Mouse (Mus musculus) liver, embryonic 11.5 days (tissue): ENCODE results near the gene Rnf31. TPM values are rescaled to one million over a fixed set of nuclear protein-coding genes. Genes with fewer than 3 reads are reported as not detected.

Source experiments
- ATAC-seq: fragments of 200-750 bp; cut with Nextera tagmentation; replicated peaks from 2 replicates; pipeline ENCODE4 v1.8.0; 2017; ENCODE audit warnings: moderate number of reproducible peaks, mild to moderate bottlenecking, moderate TSS enrichment, moderate library complexity; ENCODE audit not compliant: low FRiP score
- DNase-seq: peaks from one replicate; pipeline ENCODE4 v3.0.0-alpha.2; 2017; ENCODE audit warnings: low spot score
- H3K27ac ChIP-seq: fragments of 300-500 bp; sonication (generic); 2 replicates; pipeline ENCODE4 v1.5.1; 2014; ENCODE audit warnings: mild to moderate bottlenecking, low read depth, low read length, control low read depth
- H3K27me3 ChIP-seq: fragments of 300-500 bp; sonication (generic); replicated peaks from 2 replicates; pipeline ENCODE4 v1.6.1; 2014; ENCODE audit warnings: low read length, mixed read lengths; ENCODE audit not compliant: control insufficient read depth, insufficient read depth
- H3K36me3 ChIP-seq: fragments of 300-500 bp; sonication (generic); 2 replicates; pipeline ENCODE4 v1.6.1; 2014; ENCODE audit warnings: mild to moderate bottlenecking, low read length, moderate library complexity, mixed read lengths; ENCODE audit not compliant: control insufficient read depth, insufficient read depth
- H3K4me1 ChIP-seq: fragments of 300-500 bp; sonication (generic); replicated peaks from 2 replicates; pipeline ENCODE4 v1.6.1; 2014; ENCODE audit warnings: low read length, mixed read lengths; ENCODE audit not compliant: control insufficient read depth, insufficient read depth
- H3K4me2 ChIP-seq: fragments of 300-500 bp; sonication (generic); 2 replicates; pipeline ENCODE4 v1.6.1; 2014; ENCODE audit warnings: mild to moderate bottlenecking, control low read depth, moderate library complexity
- H3K4me3 ChIP-seq: fragments of 300-500 bp; sonication (generic); 2 replicates; pipeline ENCODE4 v1.5.1; 2014; ENCODE audit warnings: low read depth, low read length, control low read depth
- H3K9ac ChIP-seq: fragments of 300-500 bp; sonication (generic); 2 replicates; pipeline ENCODE4 v1.6.1; 2014; ENCODE audit warnings: low read depth, low read length, control low read depth
- H3K9me3 ChIP-seq: fragments of 300-500 bp; sonication (generic); 2 replicates; pipeline ENCODE4 v1.6.1; 2016; ENCODE audit warnings: low read length, inconsistent platforms, mixed read lengths; ENCODE audit not compliant: control insufficient read depth
- WGBS: fragments of 180-500 bp; shearing (Covaris S2); extraction: QIAGEN DNeasy Blood & Tissue Kit; methylation state at CpG from one replicate; pipeline ENCODE4 v1.1.7; 2014; 5-methylcytosine and 5-hydroxymethylcytosine counted together
- polyA plus RNA-seq: library from polyadenylated mRNA; unstranded; fragments of >200 nt; fragmentation: Nextera tagmentation; extraction: Ambion mirVana; gene quantifications from 2 replicates; pipeline ENCODE4 v1.2.1, GENCODE M21; 2014

The Rnf31 gene
- polyA plus RNA-seq = 21.2 and 23.1 TPM in 2 replicates

DNA sequence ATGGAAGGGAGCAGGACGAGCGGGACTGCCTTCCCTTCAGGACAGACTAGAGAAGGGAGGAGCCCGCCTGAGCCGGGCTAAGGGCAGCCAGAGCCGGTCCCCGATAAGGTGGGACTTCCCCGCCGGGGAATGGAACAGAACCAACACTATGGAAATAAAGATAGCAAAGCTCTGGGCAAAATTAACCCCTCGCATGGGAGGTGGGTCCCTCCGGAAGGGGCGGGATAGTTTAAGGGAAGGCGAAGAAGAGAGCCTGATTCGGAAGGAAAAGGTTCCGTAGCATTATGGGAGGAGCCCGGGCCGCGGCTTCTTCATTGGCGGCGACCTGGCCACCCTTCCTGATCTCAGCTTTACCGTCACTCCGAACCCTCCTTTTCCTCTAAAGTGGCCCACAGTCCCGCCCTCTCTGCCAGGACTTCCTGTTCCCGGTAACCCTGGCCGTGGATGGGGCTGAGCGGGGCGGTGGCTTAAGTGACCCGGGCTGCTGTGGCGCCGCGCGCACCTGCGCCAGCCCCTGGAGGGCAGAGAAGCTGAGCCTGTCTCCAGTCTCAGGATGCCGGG lies at the start of gene Rnf31:
TSS of gene Rnf31 (plus strand) at position 378 of the 561 bp plus-strand sequence.
- Histone ChIP-seq H3K4me2 (peak within 1 kb of the TSS; percentile 97), H3K4me3 (peak within 1 kb of the TSS; percentile 99), H3K36me3 (peaks cover 17% of the 10 kb centered on the region), H3K27ac (peak within 1 kb of the TSS; percentile 78), H3K9me3 (no peaks in the 10 kb centered on the region), H3K9ac (peak within 1 kb of the TSS; percentile 97), H3K4me1 (peaks cover 29% of the 10 kb centered on the region), H3K27me3 (no peaks in the 10 kb centered on the region)
- ATAC-seq = peak; percentile 90
- peak; percentile 91 for DNase-seq
- WGBS = under 1% methylated on average over 33 of the region's 33 CpGs

DNA sequence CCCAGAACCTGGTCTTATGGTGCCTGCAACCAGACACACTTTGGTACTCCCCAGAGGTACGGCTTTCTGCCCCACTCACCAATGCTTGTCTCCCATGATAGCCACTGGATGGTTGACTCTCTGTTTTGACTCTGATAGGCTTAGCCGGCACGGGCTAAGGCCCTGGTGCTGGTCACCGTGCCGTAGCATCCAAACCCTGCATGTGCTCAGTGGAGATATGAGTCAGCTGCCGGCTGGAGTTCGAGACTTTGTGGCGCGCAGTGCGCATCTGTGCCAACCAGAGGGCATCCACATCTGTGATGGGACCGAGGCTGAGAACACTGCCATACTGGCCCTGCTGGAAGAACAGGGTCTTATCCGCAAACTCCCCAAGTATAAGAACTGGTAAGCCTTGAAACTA lies 49.2 kb upstream of the Rnf31 start:
- H3K4me2 ChIP-seq = peak overlapping the region; percentile 92

DNA sequence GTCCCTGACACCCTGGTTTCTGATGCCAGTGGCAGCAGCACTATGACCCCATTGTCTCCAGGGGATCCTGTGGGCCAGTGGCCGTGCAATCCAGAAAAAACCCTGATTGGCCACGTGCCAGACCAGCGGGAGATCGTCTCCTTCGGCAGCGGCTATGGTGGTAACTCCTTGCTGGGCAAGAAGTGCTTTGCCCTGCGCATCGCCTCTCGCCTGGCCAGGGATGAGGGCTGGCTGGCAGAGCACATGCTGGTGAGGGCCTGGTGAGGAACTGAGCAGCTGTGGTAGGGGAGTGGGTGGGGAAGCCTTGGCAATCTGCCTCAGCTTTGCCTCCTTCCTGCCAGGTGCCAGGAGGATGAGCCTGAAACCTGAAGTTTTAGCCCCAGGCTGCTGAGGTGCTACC lies 47.2 kb upstream of the Rnf31 start:
- no peak overlapping the region for H3K4me3 ChIP-seq
- H3K27ac ChIP-seq = no peak overlapping the region
- no peak overlapping the region for H3K9ac ChIP-seq
- DNase-seq (no peak), ATAC-seq (no peak)
- WGBS = 89% methylated on average over 9 of the region's 9 CpGs
- H3K27me3 ChIP-seq = no peaks in the 10 kb centered on the region
- no peak overlapping the region for H3K4me2 ChIP-seq
- peaks cover 43% of the 10 kb centered on the region for H3K36me3 ChIP-seq
- H3K4me1 ChIP-seq = peaks cover 17% of the 10 kb centered on the region
- no peaks in the 10 kb centered on the region for H3K9me3 ChIP-seq

More for the DNA sequence above, 49.2 kb upstream of the Rnf31 start:
- Histone ChIP-seq H3K4me3 (no peak overlapping the region), H3K9ac (no peak overlapping the region), H3K36me3 (peaks cover 27% of the 10 kb centered on the region), H3K4me1 (peaks cover 17% of the 10 kb centered on the region), H3K27me3 (no peaks in the 10 kb centered on the region), H3K27ac (no peak overlapping the region), H3K9me3 (no peaks in the 10 kb centered on the region)
- ATAC-seq (no peak), DNase-seq (no peak)
- 91% methylated on average over 12 of the region's 12 CpGs for WGBS

DNA sequence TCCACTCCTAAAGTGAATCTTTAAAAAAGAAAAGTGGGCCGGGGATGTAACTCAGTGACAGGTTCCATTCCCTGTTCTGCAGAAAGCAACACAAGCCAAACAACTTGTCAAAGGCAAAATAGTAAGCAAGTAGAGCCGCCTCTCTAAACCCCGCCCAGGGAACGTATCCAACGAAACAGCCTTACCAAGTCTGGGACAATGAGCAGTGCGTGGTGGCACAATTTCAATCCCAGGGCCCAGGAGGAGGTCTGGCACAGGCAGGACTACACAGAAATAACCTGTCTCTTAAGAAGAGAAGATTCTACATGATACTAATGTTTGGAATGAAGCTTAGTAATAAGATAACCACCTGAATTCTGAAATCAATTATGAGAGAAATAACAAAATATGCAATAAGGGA lies 41.3 kb upstream of the Rnf31 start:
- ATAC-seq = no peak
- H3K9ac ChIP-seq = no peak overlapping the region
- WGBS = 89% methylated on average over 6 of the region's 6 CpGs

DNA sequence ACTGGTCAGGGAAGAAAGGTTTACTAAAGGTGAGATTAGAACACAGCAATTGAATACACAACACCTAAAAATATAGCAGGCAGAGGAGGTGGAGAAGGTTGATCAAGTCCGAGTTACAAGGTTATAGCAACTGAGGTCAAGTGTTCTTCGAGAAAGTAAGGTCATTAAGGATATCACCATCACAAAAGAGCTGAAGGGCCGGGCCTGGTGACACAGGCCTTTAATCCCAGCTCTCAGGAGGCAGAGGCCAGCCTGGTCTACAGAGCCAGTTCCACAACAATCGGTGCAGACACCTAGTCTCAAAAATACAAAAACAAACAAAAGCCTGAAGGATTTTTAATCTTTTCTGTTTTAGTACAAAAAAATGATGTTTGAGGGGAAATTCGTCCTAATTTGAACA lies 40.2 kb upstream of the Rnf31 start:
- Histone ChIP-seq H3K36me3 (peaks cover 17% of the 10 kb centered on the region), H3K9me3 (no peaks in the 10 kb centered on the region), H3K4me1 (no peaks in the 10 kb centered on the region; the same call in 1 of the 2 replicates), H3K4me3 (no peak overlapping the region), H3K27ac (no peak overlapping the region), H3K4me2 (no peak overlapping the region), H3K27me3 (no peaks in the 10 kb centered on the region), H3K9ac (no peak overlapping the region)
- DNase-seq = no peak
- 74% methylated on average over 5 of the region's 5 CpGs for WGBS
- no peak for ATAC-seq

More for the DNA sequence above, 41.3 kb upstream of the Rnf31 start:
- Histone ChIP-seq H3K9me3 (no peaks in the 10 kb centered on the region), H3K27me3 (no peaks in the 10 kb centered on the region), H3K4me3 (no peak overlapping the region), H3K4me2 (no peak overlapping the region), H3K4me1 (no peaks in the 10 kb centered on the region), H3K36me3 (peaks cover 24% of the 10 kb centered on the region), H3K27ac (no peak overlapping the region)
- no peak for DNase-seq

DNA sequence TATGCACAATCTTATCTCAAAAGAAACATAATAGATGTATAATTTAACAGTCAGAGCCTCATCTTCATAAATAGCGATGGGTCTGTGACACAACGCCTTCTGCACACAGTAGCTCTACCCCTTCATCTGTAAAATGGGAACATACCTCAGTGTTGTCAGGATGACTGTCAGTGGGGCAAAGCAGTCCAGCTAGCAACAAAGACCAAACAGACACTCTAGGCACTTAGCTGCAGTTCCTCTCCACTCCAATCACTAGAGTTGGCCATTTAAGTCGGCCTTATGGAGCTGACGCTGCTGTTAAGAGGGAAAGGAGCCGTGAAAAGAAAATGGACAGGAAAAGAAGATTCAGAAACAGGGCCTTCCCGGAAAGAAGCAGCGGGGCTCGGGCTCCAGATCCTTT lies 39.7 kb upstream of the Rnf31 start:
- Histone ChIP-seq H3K4me1 (peaks cover 4% of the 10 kb centered on the region), H3K36me3 (peaks cover 16% of the 10 kb centered on the region), H3K9ac (no peak overlapping the region), H3K9me3 (no peaks in the 10 kb centered on the region), H3K4me3 (no peak overlapping the region), H3K27ac (no peak overlapping the region), H3K27me3 (no peaks in the 10 kb centered on the region), H3K4me2 (no peak overlapping the region)
- 90% methylated on average over 8 of the region's 8 CpGs for WGBS
- DNase-seq (no peak), ATAC-seq (no peak)

DNA sequence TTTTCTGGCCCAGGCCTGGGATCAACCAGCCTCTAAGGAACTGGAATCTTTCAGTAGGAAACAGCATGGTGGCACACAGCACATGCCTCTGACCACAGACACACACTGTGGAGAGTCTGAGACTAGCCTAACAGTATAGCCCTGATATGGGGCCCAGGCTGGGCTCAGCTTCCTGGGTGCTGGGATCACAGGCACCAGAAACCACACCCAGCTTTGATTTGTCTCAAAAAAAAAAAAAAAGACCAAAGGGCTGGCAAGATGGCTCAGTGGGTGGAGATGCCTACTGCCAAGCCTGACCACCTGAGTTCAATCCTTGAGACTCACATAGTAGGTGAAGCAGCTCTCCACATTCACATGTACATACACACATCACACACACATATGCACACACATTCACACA lies 36.9 kb upstream of the Rnf31 start:
- DNase-seq (no peak), ATAC-seq (no peak)
- Histone ChIP-seq H3K9ac (no peak overlapping the region), H3K27me3 (no peaks in the 10 kb centered on the region), H3K4me3 (no peak overlapping the region), H3K4me1 (peaks cover 16% of the 10 kb centered on the region), H3K36me3 (no peaks in the 10 kb centered on the region), H3K27ac (no peak overlapping the region), H3K4me2 (no peak overlapping the region), H3K9me3 (no peaks in the 10 kb centered on the region)

DNA sequence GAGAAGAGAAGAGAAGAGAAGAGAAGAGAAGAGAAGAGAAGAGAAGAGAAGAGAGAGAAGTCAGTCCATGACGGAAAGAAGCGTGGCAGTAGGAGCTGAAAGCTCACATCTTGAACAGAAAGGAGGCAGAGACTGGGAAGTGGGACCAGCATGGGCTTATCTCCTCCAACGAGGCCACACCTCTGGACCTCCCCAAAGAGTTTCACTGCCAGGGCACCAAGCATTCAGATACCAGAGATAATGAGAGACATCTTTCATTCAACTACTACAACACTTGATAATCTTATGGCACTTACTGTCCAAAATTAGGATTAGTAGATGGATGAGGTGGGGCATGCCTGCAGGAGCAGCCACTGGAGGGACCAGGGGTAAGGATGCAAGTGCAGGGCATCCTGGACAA lies 35.7 kb upstream of the Rnf31 start:
- ATAC-seq = no peak
- Histone ChIP-seq H3K36me3 (no peaks in the 10 kb centered on the region), H3K27ac (no peak overlapping the region), H3K9ac (no peak overlapping the region), H3K4me2 (no peak overlapping the region), H3K4me1 (peaks cover 16% of the 10 kb centered on the region), H3K4me3 (no peak overlapping the region), H3K9me3 (no peaks in the 10 kb centered on the region), H3K27me3 (no peaks in the 10 kb centered on the region)
- 66% methylated on average over 3 of the region's 3 CpGs for WGBS
- DNase-seq = no peak

DNA sequence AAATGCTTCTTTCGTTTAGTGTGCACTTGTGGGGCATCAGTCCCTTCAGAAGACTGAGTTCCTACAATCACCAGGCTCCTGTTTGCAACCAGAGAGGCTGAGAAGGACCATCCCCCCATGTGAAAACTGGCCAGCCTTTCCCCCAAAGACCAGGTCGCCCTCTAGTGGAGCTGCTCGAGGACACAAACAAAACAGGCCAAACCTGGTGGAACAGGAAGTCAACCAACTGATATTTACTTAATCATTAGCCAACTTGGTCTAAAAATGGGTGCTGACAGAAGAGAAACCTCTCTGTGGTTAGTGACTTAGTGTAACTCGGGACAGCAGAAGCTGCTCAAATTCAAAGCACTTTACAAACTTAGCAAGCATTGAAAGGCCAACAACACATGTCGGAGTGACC lies 34.5 kb upstream of the Rnf31 start:
- no peak for ATAC-seq
- peak; percentile 72 for DNase-seq
- Histone ChIP-seq H3K27ac (peak overlapping the region; percentile 57; the same call in 1 of the 2 replicates), H3K4me2 (0 out of 2 replicates have a peak overlapping the region, but pooled peaks have one; percentile 11), H3K36me3 (no peaks in the 10 kb centered on the region), H3K9me3 (no peaks in the 10 kb centered on the region), H3K4me3 (no peak overlapping the region), H3K4me1 (peaks cover 22% of the 10 kb centered on the region), H3K9ac (no peak overlapping the region), H3K27me3 (no peaks in the 10 kb centered on the region)
- WGBS = 24% methylated on average over 5 of the region's 5 CpGs
